Mouse (Mus musculus) bone marrow macrophage, adult 2 months (primary cell): ENCODE data around the gene Iah1.

Experiments
- CTCF ChIP-seq: IDR thresholded peaks from 2 replicates; pipeline ENCODE4 v1.5.1; 2012; ENCODE audit warnings: low read depth, mild to moderate bottlenecking, low read length, moderate library complexity
- POLR2A ChIP-seq: IDR thresholded peaks from 2 replicates; pipeline ENCODE4 v1.6.1; 2012; ENCODE audit warnings: mild to moderate bottlenecking, low read depth, low read length, borderline replicate concordance

- TF ChIP-seq POLR2A: no peak
- no peak for TF ChIP-seq CTCF
Observed at GRCm38 (mm10) chr12:21322856-21323255, 6.7 kb downstream of the Iah1 start.
